Mouse (Mus musculus): ENCODE measurements around the gene Rps29. TPM values are rescaled to one million over a fixed set of nuclear protein-coding genes. Genes with fewer than 3 reads are reported as not detected.

Rps29 gene
- polyA plus RNA-seq, 1 experiment from 2014 or later: 1,286 TPM

- WGBS: under 1% methylated on average over 84 of the region's 84 CpGs
Measured at GRCm38 (mm10) chr12:69183583-69184308, 24.8 kb upstream of the Rps29 start, which contains the start of the genes Rpl36al and Mgat2. Rpl36al (minus strand) TSS chr12:69184083. Mgat2 (plus strand) TSS chr12:69184157.

GRCm38 (mm10) chr12:69181800-69182199 is 22.8 kb upstream of the Rps29 start:
- DNase-seq (ENCODE audit: low spot score): no peak
- 85% methylated on average over 4 of the region's 4 CpGs for WGBS
- peaks cover 18% of the 10 kb centered on the region for H3K4me1 ChIP-seq (replicated peaks; ENCODE audit: control insufficient read depth, insufficient read depth, low read length)
- H3K4me3 ChIP-seq (replicated peaks; ENCODE audit: low read length): no peak overlapping the region
- ATAC-seq (ENCODE audit: low FRiP score): no peak
- H3K4me2 ChIP-seq (replicated peaks): no peak overlapping the region
- H3K27me3 ChIP-seq (ENCODE audit: control insufficient read depth, insufficient read depth, low read length): no peaks in the 10 kb centered on the region
- no peaks in the 10 kb centered on the region for H3K9me3 ChIP-seq (ENCODE audit: control insufficient read depth, low read length)
- H3K36me3 ChIP-seq (replicated peaks; ENCODE audit: control insufficient read depth, insufficient read depth): peaks cover 18% of the 10 kb centered on the region
- no peak overlapping the region for H3K27ac ChIP-seq
- no peak overlapping the region for H3K9ac ChIP-seq

More at GRCm38 (mm10) chr12:69183583-69184308, 24.8 kb upstream of the Rps29 start, which contains the start of the genes Rpl36al and Mgat2:
- Histone ChIP-seq H3K27ac (peak within 1 kb of the TSS; percentile 95), H3K4me2 (replicated peaks) (peak within 1 kb of the TSS; percentile 78), H3K27me3 (ENCODE audit: control insufficient read depth, insufficient read depth, low read length) (no peaks in the 10 kb centered on the region), H3K9ac (peak within 1 kb of the TSS; percentile 86), H3K4me1 (replicated peaks; ENCODE audit: control insufficient read depth, insufficient read depth, low read length) (peaks cover 24% of the 10 kb centered on the region), H3K9me3 (ENCODE audit: control insufficient read depth, low read length) (no peaks in the 10 kb centered on the region), H3K36me3 (replicated peaks; ENCODE audit: control insufficient read depth, insufficient read depth) (peaks cover 25% of the 10 kb centered on the region), H3K4me3 (replicated peaks; ENCODE audit: low read length) (peak within 1 kb of the TSS; percentile 72)
- ATAC-seq (ENCODE audit: low FRiP score) (peak; percentile 99), DNase-seq (ENCODE audit: low spot score) (peak; percentile 99)

GRCm38 (mm10) chr12:69179371-69179770 is 20.4 kb upstream of the Rps29 start:
- ATAC-seq (ENCODE audit: low FRiP score) (no peak), DNase-seq (ENCODE audit: low spot score) (no peak)
- Histone ChIP-seq H3K27me3 (ENCODE audit: control insufficient read depth, insufficient read depth, low read length) (no peaks in the 10 kb centered on the region), H3K4me1 (replicated peaks; ENCODE audit: control insufficient read depth, insufficient read depth, low read length) (peaks cover 5% of the 10 kb centered on the region), H3K4me3 (replicated peaks; ENCODE audit: low read length) (no peak overlapping the region), H3K9me3 (ENCODE audit: control insufficient read depth, low read length) (no peaks in the 10 kb centered on the region), H3K9ac (no peak overlapping the region), H3K27ac (no peak overlapping the region), H3K4me2 (replicated peaks) (no peak overlapping the region), H3K36me3 (replicated peaks; ENCODE audit: control insufficient read depth, insufficient read depth) (peaks cover 18% of the 10 kb centered on the region)
- WGBS: 61% methylated on average over 12 of the region's 12 CpGs

- Histone ChIP-seq H3K4me2 (replicated peaks) (no peak overlapping the region), H3K27ac (no peak overlapping the region), H3K9ac (no peak overlapping the region), H3K9me3 (ENCODE audit: control insufficient read depth, low read length) (no peaks in the 10 kb centered on the region), H3K4me1 (replicated peaks; ENCODE audit: control insufficient read depth, insufficient read depth, low read length) (no peaks in the 10 kb centered on the region), H3K27me3 (ENCODE audit: control insufficient read depth, insufficient read depth, low read length) (no peaks in the 10 kb centered on the region), H3K4me3 (replicated peaks; ENCODE audit: low read length) (no peak overlapping the region), H3K36me3 (replicated peaks; ENCODE audit: control insufficient read depth, insufficient read depth) (peaks cover 18% of the 10 kb centered on the region)
- DNase-seq (ENCODE audit: low spot score) (no peak), ATAC-seq (ENCODE audit: low FRiP score) (no peak)
- WGBS: 77% methylated on average over 3 of the region's 3 CpGs
Measured at GRCm38 (mm10) chr12:69177526-69177925, 18.5 kb upstream of the Rps29 start.

- WGBS: 91% methylated on average over 3 of the region's 3 CpGs
- DNase-seq (ENCODE audit: low spot score) (no peak), ATAC-seq (ENCODE audit: low FRiP score) (no peak)
- Histone ChIP-seq H3K9me3 (ENCODE audit: control insufficient read depth, low read length) (no peaks in the 10 kb centered on the region), H3K36me3 (replicated peaks; ENCODE audit: control insufficient read depth, insufficient read depth) (peaks cover 3% of the 10 kb centered on the region; the same call in 1 of the 2 replicates), H3K4me2 (replicated peaks) (no peak overlapping the region), H3K4me3 (replicated peaks; ENCODE audit: low read length) (no peak overlapping the region), H3K9ac (no peak overlapping the region), H3K4me1 (replicated peaks; ENCODE audit: control insufficient read depth, insufficient read depth, low read length) (no peaks in the 10 kb centered on the region), H3K27ac (no peak overlapping the region), H3K27me3 (ENCODE audit: control insufficient read depth, insufficient read depth, low read length) (no peaks in the 10 kb centered on the region)
Measured at GRCm38 (mm10) chr12:69175975-69176374, 17.0 kb upstream of the Rps29 start.

GRCm38 (mm10) chr12:69171307-69171706 is 12.3 kb upstream of the Rps29 start:
- H3K4me2 ChIP-seq (replicated peaks): no peak overlapping the region
- no peaks in the 10 kb centered on the region for H3K27me3 ChIP-seq (ENCODE audit: control insufficient read depth, insufficient read depth, low read length)
- H3K4me1 ChIP-seq (replicated peaks; ENCODE audit: control insufficient read depth, insufficient read depth, low read length): no peaks in the 10 kb centered on the region
- H3K36me3 ChIP-seq (replicated peaks; ENCODE audit: control insufficient read depth, insufficient read depth): no peaks in the 10 kb centered on the region
- no peak overlapping the region for H3K9ac ChIP-seq
- no peaks in the 10 kb centered on the region for H3K9me3 ChIP-seq (ENCODE audit: control insufficient read depth, low read length)
- 94% methylated on average over 2 of the region's 2 CpGs for WGBS
- DNase-seq (ENCODE audit: low spot score) (no peak), ATAC-seq (ENCODE audit: low FRiP score) (no peak)
- no peak overlapping the region for H3K4me3 ChIP-seq (replicated peaks; ENCODE audit: low read length)
- no peak overlapping the region for H3K27ac ChIP-seq

- peak within 1 kb of the TSS; percentile 44 for H3K4me3 ChIP-seq (replicated peaks; ENCODE audit: low read length)
- DNase-seq (ENCODE audit: low spot score) (peak; percentile 88), ATAC-seq (ENCODE audit: low FRiP score) (peak; percentile 95)
- under 1% methylated on average over 40 of the region's 40 CpGs for WGBS
- H3K4me2 ChIP-seq (replicated peaks): peak within 1 kb of the TSS; percentile 90
- H3K27me3 ChIP-seq (ENCODE audit: control insufficient read depth, insufficient read depth, low read length): no peaks in the 10 kb centered on the region
- no peaks in the 10 kb centered on the region for H3K36me3 ChIP-seq (replicated peaks; ENCODE audit: control insufficient read depth, insufficient read depth)
- H3K9ac ChIP-seq: peak within 1 kb of the TSS; percentile 72
- no peaks in the 10 kb centered on the region for H3K4me1 ChIP-seq (replicated peaks; ENCODE audit: control insufficient read depth, insufficient read depth, low read length)
- no peaks in the 10 kb centered on the region for H3K9me3 ChIP-seq (ENCODE audit: control insufficient read depth, low read length)
- H3K27ac ChIP-seq: peak within 1 kb of the TSS; percentile 77
Measured at GRCm38 (mm10) chr12:69168461-69169106, 9.6 kb upstream of the Rps29 start, which contains the start of gene Lrr1. Lrr1 (plus strand) TSS chr12:69168814.

- peak overlapping the region; percentile 44 for H3K4me3 ChIP-seq (replicated peaks; ENCODE audit: low read length)
Measured at GRCm38 (mm10) chr12:69167656-69168460, 8.9 kb upstream of the Rps29 start.

More at GRCm38 (mm10) chr12:69167656-69168460, 8.9 kb upstream of the Rps29 start:
- H3K27me3 ChIP-seq (ENCODE audit: control insufficient read depth, insufficient read depth, low read length): no peaks in the 10 kb centered on the region
- H3K4me2 ChIP-seq (replicated peaks): peak overlapping the region; percentile 90
- no peaks in the 10 kb centered on the region for H3K4me1 ChIP-seq (replicated peaks; ENCODE audit: control insufficient read depth, insufficient read depth, low read length)
- peak overlapping the region; percentile 77; the same call in 1 of the 2 replicates for H3K27ac ChIP-seq
- H3K9me3 ChIP-seq (ENCODE audit: control insufficient read depth, low read length): no peaks in the 10 kb centered on the region
- DNase-seq (ENCODE audit: low spot score) (no peak), ATAC-seq (ENCODE audit: low FRiP score) (peak; percentile 67)
- peak overlapping the region; percentile 72 for H3K9ac ChIP-seq
- 7% methylated on average over 18 of the region's 18 CpGs for WGBS
- H3K36me3 ChIP-seq (replicated peaks; ENCODE audit: control insufficient read depth, insufficient read depth): no peaks in the 10 kb centered on the region

All from hindbrain, embryonic 14.5 days (tissue).